Mouse (Mus musculus) adrenal gland, postnatal 10 days (tissue): ENCODE results near the gene Rfk. TPM values are rescaled to one million over a fixed set of nuclear protein-coding genes. Genes with fewer than 3 reads are reported as not detected.

Experiments
- total RNA-seq, 2 experiments: library from RNA; stranded (reverse); gene quantifications; 2 replicates each; pipeline ENCODE4 v1.2.3; 2021

Gene Rfk
- total RNA-seq, 2 experiments from 2014 or later, result 72.0 to 83.0 TPM

Other genes with a start within 250 kb of the Rfk start
- gene Gcnt1, start 21.2 kb upstream of the Rfk start, total RNA-seq, result 1 to 10 TPM; 3.3 to 3.7 TPM